Mouse (Mus musculus) spleen, adult 2 months (tissue): ENCODE measurements around the gene Tdo2.

Experiments
- CTCF ChIP-seq: fragments of 200-500 bp; IDR thresholded peaks from 2 replicates; pipeline ENCODE4 v1.5.1; 2011; ENCODE audit warnings: mild to moderate bottlenecking, inconsistent platforms; ENCODE audit not compliant: insufficient read depth, insufficient read length, insufficient replicate concordance; ENCODE audit errors: extremely low read depth
- POLR2A ChIP-seq: fragments of 200-500 bp; IDR thresholded peaks from 2 replicates; pipeline ENCODE4 v1.6.1; 2011; ENCODE audit warnings: low read depth, low read length, inconsistent platforms

- TF ChIP-seq CTCF: no peak
- TF ChIP-seq POLR2A: no peak
These were observed 13.7 kb upstream of the Tdo2 start for GRCm38 (mm10) chr3:81989692-81990141.
